Mouse (Mus musculus): Measurements from ENCODE around the gene Cdiptos.

Gene Cdiptos

GRCm38 (mm10) chr7:126975950-126976866 lies at the start of gene Cdiptos:
TSS of gene Cdiptos (minus strand) at chr7:126976098.
- peak; percentile 92 for DNase-seq

- peak; percentile 89 for DNase-seq
Measured at GRCm38 (mm10) chr7:127024755-127025555, 49.1 kb upstream of the Cdiptos start.

GRCm38 (mm10) chr7:127023896-127024690 lies 48.2 kb upstream of the Cdiptos start:
- peak; percentile 28 for DNase-seq

DNA sequence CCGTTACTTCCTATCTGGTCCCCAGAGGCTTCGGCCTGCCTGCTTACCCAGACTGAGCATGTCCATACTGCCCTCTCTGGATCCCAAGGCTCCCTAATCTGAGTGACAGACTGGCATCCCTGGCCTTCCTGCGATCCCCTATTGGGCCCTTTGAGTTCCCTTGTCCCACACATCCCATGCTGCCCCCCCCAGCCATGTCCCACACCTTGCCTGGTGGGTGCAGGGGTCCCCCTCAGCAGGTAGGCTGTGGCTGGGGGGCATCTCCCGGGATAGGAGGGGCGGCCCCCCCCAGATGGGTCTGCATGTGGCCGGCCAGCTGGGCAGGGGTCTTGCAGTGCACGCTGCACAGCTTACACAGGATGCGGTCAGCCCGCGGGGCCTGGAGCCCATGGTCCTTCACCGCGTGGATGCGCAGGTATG lies 47.4 kb upstream of the Cdiptos start:
- no peak for DNase-seq

DNA sequence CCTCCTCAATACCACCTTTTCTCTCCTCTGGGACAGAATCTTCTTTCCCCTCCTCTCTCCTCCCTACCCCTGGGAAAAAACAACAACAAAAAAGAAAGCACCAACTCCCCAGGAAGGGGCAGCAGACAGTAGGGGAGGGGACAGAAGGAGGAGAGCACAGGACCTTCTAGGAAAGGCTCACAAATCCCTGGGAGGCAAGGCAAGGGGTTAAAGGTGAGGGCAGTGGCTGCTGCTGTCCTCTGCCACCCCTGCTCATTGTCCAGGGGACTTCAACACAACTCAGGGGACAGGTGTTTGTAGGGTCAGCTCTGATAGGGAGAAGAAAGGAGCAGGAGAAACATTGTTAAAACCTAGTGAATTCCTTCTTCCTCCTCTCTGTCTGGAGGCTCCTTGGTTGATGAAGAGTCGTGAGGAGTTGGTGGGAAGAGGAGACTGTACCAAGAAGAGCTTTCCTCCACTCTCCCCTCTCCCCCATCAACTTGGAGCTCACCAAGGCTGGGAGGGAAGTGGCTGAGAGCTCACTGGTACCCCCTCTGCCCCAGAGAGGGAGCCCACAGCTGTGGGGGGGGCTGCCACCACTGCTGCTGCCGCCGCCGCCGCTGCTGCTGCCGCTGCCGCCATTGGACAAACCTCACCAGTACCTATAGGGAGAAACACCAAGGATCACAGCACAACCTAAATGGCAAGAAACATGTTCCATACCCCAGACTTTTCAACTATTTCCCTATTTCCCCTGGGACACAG lies 46.8 kb upstream of the Cdiptos start:
- no peak for DNase-seq

DNA sequence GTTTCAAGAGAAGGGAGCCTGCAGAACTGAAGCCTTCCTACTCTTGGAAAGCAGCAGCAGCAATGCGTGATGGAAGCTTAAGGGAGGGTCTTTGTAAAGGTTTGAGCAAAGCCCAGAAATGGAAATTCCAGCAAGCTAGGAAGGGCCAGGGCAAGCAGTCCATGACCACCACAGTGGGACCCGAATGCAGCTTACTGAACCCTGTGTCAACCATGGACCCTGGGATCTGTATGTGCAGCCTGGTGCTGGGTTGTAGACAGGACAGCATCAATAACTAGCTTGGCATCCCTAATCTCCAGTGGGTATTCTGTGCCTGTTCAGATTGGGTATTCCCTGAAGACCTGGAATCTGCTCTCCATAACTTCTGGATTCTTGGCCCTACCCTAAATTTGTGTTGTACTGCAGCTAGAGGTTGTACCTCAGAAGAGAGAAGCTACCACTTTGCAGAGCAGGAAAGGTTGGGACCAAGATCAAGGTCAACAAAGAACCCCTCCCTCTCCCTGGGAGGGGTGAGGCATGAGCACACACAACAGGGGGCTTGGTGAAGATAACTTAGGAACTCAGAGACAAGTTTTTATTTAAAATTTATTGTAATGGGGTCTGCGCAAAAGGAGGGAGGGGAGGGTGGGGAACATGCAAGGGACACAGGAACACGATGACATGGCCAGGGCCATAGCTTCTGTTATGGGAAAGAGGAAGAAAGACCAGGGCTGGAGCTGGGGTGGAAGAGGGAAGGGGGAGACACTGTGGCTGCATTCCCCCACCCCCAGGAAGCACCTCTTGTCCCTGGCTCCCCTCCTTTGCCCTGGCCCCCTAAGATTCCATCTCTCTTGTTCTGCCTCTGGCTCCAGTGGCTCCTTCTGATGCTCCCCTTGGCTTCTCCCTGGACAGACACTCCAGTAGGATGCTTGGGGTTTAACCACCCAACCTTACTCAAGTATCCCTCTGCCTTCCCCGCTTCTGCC lies 45.9 kb upstream of the Cdiptos start:
- DNase-seq, result no peak

GRCm38 (mm10) chr7:127020901-127021562 lies 45.1 kb upstream of the Cdiptos start, which contains the start of the genes Gm42742 and Prrt2:
TSS of gene Gm42742 (minus strand) at chr7:127021097.
TSS of gene Prrt2 (minus strand) at chr7:127021211.
- DNase-seq, result peak; percentile 28

GRCm38 (mm10) chr7:127020491-127020890 lies 44.6 kb upstream of the Cdiptos start:
- no peak for DNase-seq

- DNase-seq, result no peak
Measured at GRCm38 (mm10) chr7:127020031-127020430, 44.1 kb upstream of the Cdiptos start.

DNA sequence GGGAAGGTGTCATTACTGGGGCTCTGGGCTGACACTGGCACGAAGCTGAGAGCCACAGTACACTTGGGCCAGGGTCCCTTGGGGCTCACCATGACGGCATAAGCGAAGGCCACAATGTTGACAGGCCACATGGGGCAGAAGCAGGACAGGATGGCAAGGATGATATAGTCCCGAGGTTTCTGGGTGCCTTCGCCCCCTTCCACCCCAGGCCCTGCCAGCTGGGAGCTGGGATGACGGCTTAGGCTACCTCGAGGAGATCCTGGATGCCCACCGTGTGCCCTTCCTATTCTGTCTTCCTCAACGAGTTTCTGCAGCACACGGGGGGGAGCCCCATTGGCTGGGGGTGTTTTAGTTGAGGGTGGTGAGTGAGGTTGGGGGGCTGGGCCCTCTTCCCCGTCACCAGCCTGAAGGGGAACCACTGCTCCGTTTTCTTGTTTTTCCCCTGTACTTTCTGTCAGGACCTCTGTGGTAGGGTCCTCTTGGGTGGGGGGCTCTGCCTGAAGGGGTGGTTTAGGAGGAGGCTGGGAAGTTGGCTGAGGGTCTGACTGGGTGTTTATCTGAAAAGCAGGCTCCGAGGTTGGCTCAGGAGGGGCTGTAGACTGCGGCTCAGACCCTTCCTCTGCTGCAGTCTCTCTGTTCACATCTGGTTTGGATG lies 43.5 kb upstream of the Cdiptos start:
- DNase-seq, result no peak

- DNase-seq, result no peak
Measured at GRCm38 (mm10) chr7:127018416-127019305, 42.8 kb upstream of the Cdiptos start.

GRCm38 (mm10) chr7:127017950-127018345 lies 42.0 kb upstream of the Cdiptos start:
- DNase-seq, result no peak

GRCm38 (mm10) chr7:127016971-127017949 lies 41.4 kb upstream of the Cdiptos start, which contains the start of gene Pagr1a:
TSS of gene Pagr1a (minus strand) at chr7:127017352.
- peak; percentile 98 for DNase-seq

DNA sequence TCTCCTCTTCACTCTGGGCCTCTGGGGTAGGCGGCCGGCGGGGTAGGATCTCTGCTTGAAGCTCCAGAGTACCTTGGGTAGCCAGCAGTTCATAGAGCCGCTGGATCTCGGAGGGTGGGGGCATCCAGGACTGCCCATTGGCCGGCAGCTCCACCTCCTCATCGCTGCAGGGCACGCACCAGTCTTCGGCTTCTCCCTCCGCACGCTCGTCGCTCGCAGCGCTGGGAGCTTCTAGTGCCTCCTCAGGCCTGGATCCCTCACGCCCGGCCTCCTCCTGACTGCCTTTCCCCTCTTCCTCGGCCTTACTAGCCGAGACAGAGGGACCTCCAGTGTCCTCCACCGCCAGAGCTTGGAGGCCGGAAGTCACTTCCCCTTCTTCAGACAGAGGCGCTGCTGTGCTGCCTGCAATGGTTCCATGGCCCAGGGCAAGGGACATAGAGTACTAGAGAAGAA lies 40.6 kb upstream of the Cdiptos start:
- DNase-seq, result no peak

- DNase-seq, result no peak
Measured at GRCm38 (mm10) chr7:127016481-127016485, 40.4 kb upstream of the Cdiptos start, which contains the start of gene Pagr1b. TSS of gene Pagr1b (minus strand) at chr7:127016484.

DNA sequence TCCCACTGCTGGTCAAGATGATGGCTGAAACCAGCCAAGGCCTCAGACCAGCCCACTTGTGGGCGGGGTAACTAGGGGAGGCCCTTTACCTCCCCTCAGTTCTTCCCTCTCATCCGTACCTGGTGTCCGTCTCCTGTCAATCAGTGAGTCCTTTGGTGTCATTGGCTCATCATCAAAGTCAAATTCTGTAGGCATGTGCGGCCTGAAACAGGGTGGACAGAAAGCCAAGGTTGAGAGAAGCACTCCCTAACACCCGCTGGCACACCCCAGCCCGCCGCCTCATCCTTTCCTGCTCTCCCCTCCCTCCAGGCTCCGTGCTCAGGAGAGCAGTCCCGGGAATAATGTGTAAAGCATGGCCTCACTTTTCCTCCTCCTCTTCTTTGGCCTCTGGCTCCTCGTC lies 40.2 kb upstream of the Cdiptos start:
- peak; percentile 83 for DNase-seq

DNA sequence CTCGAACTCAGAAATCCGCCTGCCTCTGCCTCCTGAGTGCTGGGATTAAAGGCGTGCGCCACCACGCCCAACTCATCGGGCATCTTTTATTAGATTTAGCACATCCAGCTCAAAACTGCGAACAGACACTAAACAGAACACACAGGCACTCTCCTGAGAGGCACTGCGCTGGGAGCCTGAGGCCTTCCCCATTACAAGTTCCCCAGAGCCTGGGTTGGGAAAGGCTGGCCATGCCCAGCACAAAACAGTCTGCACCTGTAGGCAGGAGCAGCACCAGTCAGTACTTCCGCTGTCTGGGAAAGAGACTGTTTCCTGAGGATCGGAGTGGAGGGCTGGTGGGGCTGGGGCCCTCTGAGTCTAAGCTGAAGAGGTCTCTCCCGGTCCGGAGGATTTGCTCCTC lies 39.1 kb upstream of the Cdiptos start:
- no peak for DNase-seq

DNA sequence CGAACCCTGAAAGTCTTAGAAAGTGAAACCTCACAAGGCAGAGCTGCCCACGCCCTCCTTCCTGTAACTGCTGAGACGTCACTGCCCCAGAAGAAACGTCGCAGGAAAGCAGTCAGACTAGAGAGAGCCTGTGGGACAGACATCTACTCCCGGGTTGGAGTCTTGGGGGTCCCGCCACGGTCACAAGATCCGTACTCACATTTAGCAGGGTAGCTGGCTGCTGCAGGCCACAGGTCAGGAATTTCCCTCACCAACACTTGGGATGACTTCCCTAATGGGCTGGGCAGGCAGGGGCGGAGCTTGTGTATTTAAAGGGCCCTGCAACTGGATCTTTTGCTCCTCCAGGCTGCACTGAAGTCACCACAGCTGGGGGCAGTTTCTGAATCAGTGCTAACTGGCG lies 38.4 kb upstream of the Cdiptos start, which contains the start of gene Mvp:
Mvp (minus strand) TSS at position 302 of the 400 bp plus-strand sequence.
- peak; percentile 84 for DNase-seq

Data from kidney, adult 11 months (tissue).